Mouse (Mus musculus) left cerebral cortex, postnatal 4 days (tissue): ENCODE measurements around the gene Zfpl1. TPM values are rescaled to one million over a fixed set of nuclear protein-coding genes. Genes with fewer than 3 reads are reported as not detected.

Experiments used
- DNase-seq: peaks from one replicate; pipeline ENCODE4 v3.0.0-alpha.2; 2022
- intact Hi-C: fragments of 180-260 bp; cut with DNase I; formaldehyde crosslinking; loops from one replicate; pipeline ENCODE4 v1.15.1; 2025
- total RNA-seq, 2 experiments: library from RNA; stranded (reverse); gene quantifications; 2 replicates each; pipeline ENCODE4 v1.2.3; 2021

Zfpl1 gene
- total RNA-seq, 2 experiments from 2014 or later, result 50.9 to 51.5 TPM

GRCm38 (mm10) chr19:6102169-6102853 lies 17.6 kb upstream of the Zfpl1 start:
- intact Hi-C loops, result no loop called here
- no peak for DNase-seq

DNA sequence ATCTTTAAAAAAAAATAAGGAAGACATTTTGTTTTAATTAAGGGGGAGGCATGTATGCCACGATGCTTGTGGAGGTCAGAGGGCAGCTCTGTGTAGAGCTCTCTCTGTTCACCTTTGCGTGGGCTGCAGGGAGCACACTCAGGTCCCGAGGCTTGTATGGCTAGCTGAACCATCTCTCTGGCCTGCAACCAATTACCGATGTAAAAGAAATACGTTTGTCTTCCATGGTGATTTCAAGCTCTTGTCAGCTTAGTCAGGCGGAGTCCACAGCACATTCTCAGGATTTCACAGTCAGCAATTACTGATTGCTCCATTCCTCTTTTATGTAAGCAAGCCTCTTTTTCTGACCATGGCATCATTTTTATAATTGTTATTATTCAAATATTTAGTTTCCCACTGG lies 16.4 kb upstream of the Zfpl1 start:
- intact Hi-C loops, result no loop called here
- no peak for DNase-seq

GRCm38 (mm10) chr19:6097847-6098246 lies 13.1 kb upstream of the Zfpl1 start:
- intact Hi-C loops, result no loop called here
- DNase-seq, result no peak

- intact Hi-C loops, result no loop called here
- DNase-seq, result no peak
Observed at GRCm38 (mm10) chr19:6094119-6094518, 9.4 kb upstream of the Zfpl1 start, which contains the start of gene AC131692.1. Gene AC131692.1 (plus strand): TSS chr19:6094419.

- intact Hi-C loops, result no loop called here
Observed at GRCm38 (mm10) chr19:6088841-6089240, 4.1 kb upstream of the Zfpl1 start.

GRCm38 (mm10) chr19:6085417-6085879 lies 692 bp upstream of the Zfpl1 start:
- DNase-seq, result peak; percentile 62

More at GRCm38 (mm10) chr19:6088841-6089240, 4.1 kb upstream of the Zfpl1 start:
- DNase-seq, result no peak

GRCm38 (mm10) chr19:6082156-6082555 lies 2.6 kb downstream of the Zfpl1 start, which contains the start of gene Gm28374:
Gene Gm28374 (minus strand): TSS chr19:6082256.
- DNase-seq, result no peak
- intact Hi-C loops, result no loop called here

More at GRCm38 (mm10) chr19:6085417-6085879, 692 bp upstream of the Zfpl1 start:
- intact Hi-C loops, result no loop called here

DNA sequence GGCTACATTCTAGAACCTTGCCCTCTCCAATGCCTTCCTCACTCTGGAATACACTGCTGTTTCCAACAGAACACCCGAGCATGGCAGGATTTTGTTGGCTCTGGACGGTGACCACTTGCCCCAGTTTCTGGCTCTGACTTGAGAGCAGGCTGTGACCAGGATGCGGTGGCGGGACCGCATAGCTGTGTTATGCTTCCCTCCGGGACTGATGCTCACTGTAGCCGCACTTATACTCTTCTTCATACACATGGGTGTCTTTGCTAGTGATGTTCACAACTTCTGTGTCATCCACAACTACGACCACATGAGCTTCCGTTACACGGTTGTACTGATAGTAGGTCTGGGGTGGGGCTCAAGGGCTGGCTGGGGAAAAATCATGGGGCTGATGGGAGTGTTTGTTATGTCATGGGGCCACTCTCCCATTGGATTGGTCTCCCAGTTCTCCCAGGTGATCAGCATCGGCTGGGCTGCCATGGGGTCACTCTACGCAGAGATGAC lies 4.7 kb downstream of the Zfpl1 start, which contains the start of gene Tmem262:
Gene Tmem262, plus strand, starts transcription at position 51 of the 498 bp plus-strand sequence.
- DNase-seq, result no peak
- intact Hi-C loops, result no loop called here

DNA sequence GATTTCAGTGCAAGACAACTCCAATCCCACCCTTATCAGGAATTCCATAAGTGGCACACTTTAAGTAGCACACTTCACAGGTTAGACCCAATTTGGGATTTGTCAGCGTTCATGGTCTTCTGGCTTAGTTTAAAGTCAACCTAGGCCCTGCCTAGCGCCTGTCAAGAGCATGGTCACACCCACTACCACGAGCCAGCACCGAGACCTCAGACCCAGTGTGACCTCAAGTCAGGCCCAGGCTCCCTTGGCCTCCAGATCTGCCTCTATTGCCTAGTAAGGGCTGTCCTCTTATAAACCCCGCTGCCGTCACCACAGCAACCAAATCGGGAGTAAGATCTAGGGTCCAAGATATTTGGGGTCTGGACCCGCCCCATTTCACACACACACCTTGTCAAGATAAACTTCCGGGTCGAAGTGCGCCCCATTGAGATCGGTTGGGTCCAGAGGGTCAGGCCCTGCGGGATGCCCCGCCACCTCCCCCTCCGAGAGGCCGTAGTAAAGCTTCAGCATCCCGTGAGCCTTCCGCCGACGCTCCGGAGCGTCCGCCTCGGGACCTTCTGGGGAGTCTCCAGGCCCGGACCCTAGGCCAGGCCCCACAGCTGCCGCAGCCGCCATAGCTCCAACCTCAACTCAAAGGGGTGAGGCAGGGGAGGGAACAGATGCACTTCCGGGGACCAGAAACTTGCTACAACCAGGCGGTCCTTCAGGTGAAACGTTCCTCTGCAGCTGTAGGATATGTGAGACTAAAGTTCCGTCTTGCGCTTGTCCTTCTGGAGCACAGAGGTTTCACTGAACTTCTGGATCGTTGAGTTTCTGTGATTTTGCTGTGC lies 8.0 kb downstream of the Zfpl1 start, which contains the start of gene Vps51:
Gene Vps51, minus strand, starts transcription at position 668 of the 830 bp plus-strand sequence.
- intact Hi-C loops, result no loop called here

GRCm38 (mm10) chr19:6073889-6074288 lies 10.9 kb downstream of the Zfpl1 start:
- no peak for DNase-seq
- intact Hi-C loops, result no loop called here

More for the DNA sequence above, 8.0 kb downstream of the Zfpl1 start, which contains the start of gene Vps51:
- peak; percentile 81 for DNase-seq

GRCm38 (mm10) chr19:6071261-6071660 lies 13.5 kb downstream of the Zfpl1 start:
- intact Hi-C loops, result no loop called here
- DNase-seq, result no peak

GRCm38 (mm10) chr19:6070571-6071250 lies 14.0 kb downstream of the Zfpl1 start:
- DNase-seq, result no peak
- intact Hi-C loops, result no loop called here

DNA sequence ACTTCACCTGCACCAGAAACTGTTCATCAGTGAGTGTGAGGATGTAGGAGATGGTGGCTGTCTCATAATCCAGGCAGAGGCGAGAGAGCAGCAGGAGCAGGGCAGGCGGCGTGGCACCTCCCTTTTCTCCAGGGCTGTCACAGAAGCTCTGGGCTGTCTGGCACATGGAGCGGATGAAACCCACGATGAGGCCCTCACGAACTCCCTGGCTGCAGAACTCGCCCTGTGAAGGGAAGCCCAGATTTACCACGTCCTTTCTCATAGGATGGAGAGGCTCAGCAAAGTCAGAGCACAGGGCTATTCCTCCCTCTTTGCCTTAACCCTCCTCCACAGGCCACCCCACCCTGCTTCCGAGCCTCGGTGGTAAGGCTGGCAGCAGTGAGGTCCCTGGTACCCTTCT lies 14.9 kb downstream of the Zfpl1 start:
- DNase-seq, result no peak
- intact Hi-C loops, result no loop called here

DNA sequence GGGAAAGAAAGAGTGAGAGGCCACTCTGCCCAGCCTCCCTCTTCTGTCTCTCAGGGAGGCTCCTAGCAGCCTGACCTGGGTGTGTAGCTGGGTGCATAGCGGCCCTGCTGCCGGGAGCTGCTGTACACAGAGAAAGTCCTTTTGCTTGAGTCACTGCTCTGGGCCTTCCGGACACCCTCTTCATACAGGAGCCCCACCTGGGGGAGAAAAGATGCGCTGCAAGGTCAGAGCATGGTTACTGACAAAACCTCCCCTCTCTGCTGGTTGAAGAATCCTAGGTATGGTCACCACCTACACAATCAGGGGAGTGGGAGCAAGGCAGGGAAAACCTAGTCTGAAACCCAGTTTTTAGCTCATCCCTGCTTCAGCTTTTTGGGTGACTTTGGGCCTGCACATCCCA lies 15.8 kb downstream of the Zfpl1 start:
- intact Hi-C loops, result no loop called here
- DNase-seq, result no peak

- intact Hi-C loops, result no loop called here
- peak; percentile 92 for DNase-seq
Observed at GRCm38 (mm10) chr19:6067724-6068415, 16.9 kb downstream of the Zfpl1 start, which contains the start of gene Tm7sf2. Gene Tm7sf2 (minus strand): TSS chr19:6068373.

GRCm38 (mm10) chr19:6067011-6067723 lies 17.6 kb downstream of the Zfpl1 start:
- intact Hi-C loops, result no loop called here
- peak; percentile 88 for DNase-seq

DNA sequence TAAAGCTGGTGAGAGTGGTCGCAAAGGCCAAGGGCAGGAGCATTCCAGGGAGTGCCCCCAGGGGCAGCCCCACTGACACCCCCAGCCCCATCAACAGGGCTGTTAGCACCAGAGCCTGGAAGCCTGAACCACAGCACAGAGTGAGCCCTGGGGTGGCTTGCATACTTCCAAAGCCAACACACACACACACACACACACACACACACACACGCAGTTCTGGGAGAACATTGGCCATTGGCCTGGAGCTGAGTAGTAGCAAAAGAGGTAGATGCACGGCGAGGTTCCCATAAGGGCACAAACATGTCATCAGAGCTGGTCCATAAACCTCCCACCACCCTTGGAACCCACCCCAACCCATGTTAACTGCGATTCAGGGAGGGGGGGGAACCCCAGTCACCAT lies 18.2 kb downstream of the Zfpl1 start:
- no peak for DNase-seq
- intact Hi-C loops, result no loop called here

DNA sequence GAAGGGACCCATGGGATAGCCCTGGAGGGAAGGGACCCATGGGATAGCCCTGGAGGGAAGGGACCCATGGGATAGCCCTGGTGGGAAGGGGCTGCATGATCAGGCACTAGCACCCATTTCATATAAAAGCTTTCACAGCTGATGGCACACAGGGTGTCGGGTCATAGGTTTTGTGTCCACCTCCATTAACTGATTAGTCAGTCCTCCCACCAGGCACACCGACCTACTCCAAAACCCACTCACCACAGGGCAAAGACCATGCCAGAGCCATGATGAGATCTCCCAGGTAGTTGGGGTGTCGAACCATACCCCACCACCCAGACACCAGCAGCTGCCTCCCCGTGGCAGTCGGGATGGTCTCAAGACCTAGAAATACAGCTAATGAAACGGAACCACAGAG lies 21.7 kb downstream of the Zfpl1 start:
- intact Hi-C loops, result no loop called here
- DNase-seq, result no peak

GRCm38 (mm10) chr19:6062418-6062817 lies 22.3 kb downstream of the Zfpl1 start:
- intact Hi-C loops, result no loop called here

More at GRCm38 (mm10) chr19:6062418-6062817, 22.3 kb downstream of the Zfpl1 start:
- DNase-seq, result no peak
